Mouse (Mus musculus): ENCODE data around the gene Tdrd12. TPM values are rescaled to one million over a fixed set of nuclear protein-coding genes. Genes with fewer than 3 reads are reported as not detected.

Tdrd12 gene
- polyA plus RNA-seq, 1 experiment: 24.1 TPM

DNA sequence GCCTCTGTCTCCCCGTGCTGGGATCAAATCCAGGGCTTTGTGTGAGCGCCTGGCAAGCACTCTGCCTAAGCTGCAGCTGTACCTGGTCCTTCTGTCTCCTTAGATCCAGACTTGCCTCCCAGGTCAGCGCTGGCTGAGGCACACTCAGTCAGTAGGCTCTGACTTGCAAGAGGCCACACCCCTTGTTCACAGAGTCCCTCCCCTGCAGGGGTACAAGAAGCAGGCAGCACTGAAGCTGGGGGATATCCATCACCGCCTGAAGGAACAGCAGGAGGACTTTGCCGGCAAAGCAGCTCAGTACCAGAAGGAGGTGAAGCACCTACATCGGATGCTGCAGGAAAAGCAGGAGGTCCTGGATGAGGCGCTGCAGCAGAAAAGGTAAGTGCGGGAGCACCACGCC, 102.3 kb downstream of the Tdrd12 start:
- Histone ChIP-seq H3K27ac (ENCODE audit: control insufficient read depth, insufficient read depth, low read depth, low read length) (no peak overlapping the region), H3K4me3 (ENCODE audit: control insufficient read depth, low read depth, low read length) (no peak overlapping the region), H3K27me3 (ENCODE audit: control insufficient read depth, insufficient read depth, low read length) (no peaks in the 10 kb centered on the region), H3K4me1 (ENCODE audit: control insufficient read depth, insufficient read depth, low read length) (no peaks in the 10 kb centered on the region), H3K36me3 (ENCODE audit: control insufficient read depth, insufficient read depth, low read length) (peaks cover 2% of the 10 kb centered on the region)
- no peak for TF ChIP-seq CTCF (IDR thresholded peaks at IDR 0.05; ENCODE audit: control insufficient read depth, insufficient read depth, insufficient replicate concordance, low read depth, low read length)
- TF ChIP-seq POLR2A (IDR thresholded peaks at IDR 0.05; ENCODE audit: control insufficient read depth, low read depth, low read length): no peak

DNA sequence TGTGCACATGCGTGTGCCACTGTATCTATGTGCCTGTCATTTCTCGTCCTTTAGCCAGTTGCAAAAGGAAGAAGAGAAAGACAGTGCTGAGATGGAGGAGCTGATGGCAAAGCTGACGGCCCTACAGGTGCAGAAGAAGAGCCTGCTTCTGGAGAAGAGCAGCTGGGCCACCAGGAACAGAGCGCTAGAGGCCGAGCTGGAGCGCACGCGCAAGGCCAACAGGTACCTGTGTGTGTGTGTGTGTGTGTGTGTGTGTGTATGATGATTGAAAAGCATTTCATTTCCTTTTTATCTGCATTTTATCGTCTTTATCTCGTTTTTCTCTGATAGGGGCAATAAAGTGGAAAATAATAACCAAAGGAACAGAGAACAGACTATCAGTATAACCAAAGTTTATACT, 109.4 kb downstream of the Tdrd12 start:
- Histone ChIP-seq H3K4me3 (ENCODE audit: control insufficient read depth, low read depth, low read length) (no peak overlapping the region), H3K4me1 (ENCODE audit: control insufficient read depth, insufficient read depth, low read length) (no peaks in the 10 kb centered on the region), H3K27me3 (ENCODE audit: control insufficient read depth, insufficient read depth, low read length) (no peaks in the 10 kb centered on the region), H3K36me3 (ENCODE audit: control insufficient read depth, insufficient read depth, low read length) (peaks cover 4% of the 10 kb centered on the region), H3K27ac (ENCODE audit: control insufficient read depth, insufficient read depth, low read depth, low read length) (no peak overlapping the region)
- no peak for TF ChIP-seq POLR2A (IDR thresholded peaks at IDR 0.05; ENCODE audit: control insufficient read depth, low read depth, low read length)
- no peak for TF ChIP-seq CTCF (IDR thresholded peaks at IDR 0.05; ENCODE audit: control insufficient read depth, insufficient read depth, insufficient replicate concordance, low read depth, low read length)

DNA sequence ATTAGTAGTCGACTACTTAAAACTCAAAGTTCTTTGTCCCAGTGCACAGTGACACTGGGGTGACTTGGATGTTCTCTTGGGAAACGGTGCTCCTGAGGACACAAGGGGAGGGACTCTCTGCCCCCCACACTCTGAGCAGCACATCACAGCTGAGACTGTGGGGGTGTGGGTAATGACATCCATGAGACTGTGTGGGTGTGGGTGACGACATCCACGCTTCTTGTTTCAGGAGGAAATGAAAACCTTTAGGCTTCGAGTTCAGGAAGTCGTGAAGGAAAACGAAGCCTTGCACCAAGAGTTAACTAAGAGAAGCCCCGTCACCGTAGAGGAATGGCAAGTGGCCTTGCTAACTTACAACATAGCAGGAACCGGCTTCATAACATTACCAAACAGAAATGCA, 114.5 kb downstream of the Tdrd12 start:
- Histone ChIP-seq H3K4me1 (ENCODE audit: control insufficient read depth, insufficient read depth, low read length) (no peaks in the 10 kb centered on the region), H3K36me3 (ENCODE audit: control insufficient read depth, insufficient read depth, low read length) (peaks cover 3% of the 10 kb centered on the region), H3K27ac (ENCODE audit: control insufficient read depth, insufficient read depth, low read depth, low read length) (no peak overlapping the region), H3K27me3 (ENCODE audit: control insufficient read depth, insufficient read depth, low read length) (no peaks in the 10 kb centered on the region), H3K4me3 (ENCODE audit: control insufficient read depth, low read depth, low read length) (no peak overlapping the region)
- TF ChIP-seq CTCF (IDR thresholded peaks at IDR 0.05; ENCODE audit: control insufficient read depth, insufficient read depth, insufficient replicate concordance, low read depth, low read length): no peak
- TF ChIP-seq POLR2A (IDR thresholded peaks at IDR 0.05; ENCODE audit: control insufficient read depth, low read depth, low read length): no peak

Other genes starting within 250 kb of the Tdrd12 start
- 2.3 and 3.0 TPM in 2 replicates for gene Gpatch1, start 219.3 kb downstream of the Tdrd12 start, polyA plus RNA-seq (2012; rRNA removed)
- gene Rhpn2, start 203.6 kb downstream of the Tdrd12 start, polyA plus RNA-seq (2012; rRNA removed): 4.3 and 5.2 TPM in 2 replicates
- 3.1 and 4.0 TPM in 2 replicates for gene Faap24, start 140.9 kb downstream of the Tdrd12 start, polyA plus RNA-seq (2012; rRNA removed)
- gene Cep89, start 140.7 kb downstream of the Tdrd12 start, polyA plus RNA-seq (2012; rRNA removed): 95.0 and 104 TPM in 2 replicates
- 0.37 and 0.47 TPM in 2 replicates for gene Slc7a9, start 88.9 kb downstream of the Tdrd12 start, polyA plus RNA-seq (2012; rRNA removed)
- gene Nudt19, start 18.6 kb upstream of the Tdrd12 start, polyA plus RNA-seq (2012; rRNA removed): 4.9 and 5.7 TPM in 2 replicates
- 0.06 and 0.07 TPM in 2 replicates for gene Rgs9bp, start 47.8 kb upstream of the Tdrd12 start, polyA plus RNA-seq (2012; rRNA removed)
- gene Ankrd27, start 48.5 kb upstream of the Tdrd12 start, polyA plus RNA-seq (2012; rRNA removed): 12.8 and 15.0 TPM in 2 replicates
- gene Pdcd5, start 109.8 kb upstream of the Tdrd12 start, polyA plus RNA-seq (2012; rRNA removed): 272 and 388 TPM in 2 replicates
- 4.6 and 4.8 TPM in 2 replicates for gene Dpy19l3, start 216.7 kb upstream of the Tdrd12 start, polyA plus RNA-seq (2012; rRNA removed)

Data from testis, adult 2 months (tissue).